Mouse (Mus musculus): Measurements from ENCODE around the gene Harbi1. TPM values are rescaled to one million over a fixed set of nuclear protein-coding genes. Genes with fewer than 3 reads are reported as not detected.
"Not testable (repeated sequence)": the region's sequence is repeated elsewhere in the genome, so short reads cannot be mapped to it uniquely, and the experiment has no call there.

The Harbi1 gene
- polyA plus RNA-seq, 1 experiment = 3.8 TPM

DNA sequence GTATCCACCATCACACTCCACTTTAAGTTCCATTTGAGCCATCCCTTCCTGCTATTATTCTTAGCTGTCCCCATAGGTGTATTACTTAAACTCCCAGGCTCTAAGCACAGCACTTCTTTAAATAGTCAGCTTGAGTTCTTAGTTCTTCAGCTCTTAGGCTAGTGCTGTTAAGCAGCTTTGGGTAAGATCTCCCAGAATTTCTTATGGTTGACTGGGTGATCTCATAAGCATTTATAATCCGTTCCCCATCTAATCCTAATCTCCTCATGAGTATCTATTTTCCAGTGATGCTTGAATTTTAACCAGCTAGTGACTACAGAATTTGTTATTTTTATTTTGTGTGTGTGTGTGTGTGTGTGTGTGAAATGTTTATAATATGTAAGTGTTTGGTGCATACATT is 4.3 kb downstream of the Harbi1 start:
- TF ChIP-seq FOSL1 (IDR thresholded peaks at IDR 0.05; ENCODE audit: insufficient read depth, low read length, poor library complexity, severe bottlenecking) = no peak
- no peak for TF ChIP-seq USF1 (IDR thresholded peaks at IDR 0.05; ENCODE audit: low read depth)
- TF ChIP-seq CEBPB (IDR thresholded peaks at IDR 0.05; ENCODE audit: low read depth) = no peak
- TF ChIP-seq CTCF (IDR thresholded peaks at IDR 0.05; ENCODE audit: control insufficient read depth, insufficient read depth, insufficient read length) = no peak
- TF ChIP-seq MYOD1 (IDR thresholded peaks at IDR 0.05; ENCODE audit: control insufficient read depth, insufficient read length, low read depth) = no peak
- TF ChIP-seq MAX (IDR thresholded peaks at IDR 0.05) = no peak
- TF ChIP-seq MYOG (IDR thresholded peaks at IDR 0.05; ENCODE audit: control insufficient read depth, extremely low read depth, insufficient read length) = no peak
- Histone ChIP-seq H3ac (ENCODE audit: control insufficient read depth, insufficient read length, low read depth) (no peak overlapping the region), H3K4me3 (ENCODE audit: insufficient read depth, poor library complexity, severe bottlenecking) (no peak overlapping the region), H3K27me3 (ENCODE audit: control insufficient read depth, insufficient read depth, insufficient read length) (no peaks in the 10 kb centered on the region), H3K36me3 (ENCODE audit: control insufficient read depth, insufficient read depth) (no peaks in the 10 kb centered on the region), H3K79me3 (ENCODE audit: low read depth) (peaks cover 3% of the 10 kb centered on the region), H3K79me2 (ENCODE audit: control insufficient read depth, insufficient read depth) (peaks cover 10% of the 10 kb centered on the region)

DNA sequence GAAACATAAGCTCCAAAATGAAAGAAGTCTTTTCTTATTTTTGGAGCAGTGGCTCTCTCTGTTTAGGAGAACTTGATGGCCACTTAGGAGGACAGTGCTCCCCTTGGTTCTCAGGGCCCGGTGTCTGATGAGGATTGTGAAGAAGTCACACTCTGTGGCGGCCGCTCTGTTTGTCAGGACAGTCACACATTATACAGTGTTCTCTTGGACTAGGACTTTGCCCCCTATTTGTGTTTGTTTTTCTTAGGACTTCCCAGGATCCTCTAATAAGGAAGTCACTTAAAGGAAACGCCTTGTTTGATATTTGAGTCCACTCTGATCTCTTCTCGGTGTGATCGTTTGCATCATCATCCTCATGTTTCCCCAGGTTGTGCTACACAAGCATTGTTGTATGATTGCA is 7.6 kb downstream of the Harbi1 start:
- Histone ChIP-seq H3K79me3 (ENCODE audit: low read depth) (no peaks in the 10 kb centered on the region), H3K36me3 (ENCODE audit: control insufficient read depth, insufficient read depth) (no peaks in the 10 kb centered on the region)

DNA sequence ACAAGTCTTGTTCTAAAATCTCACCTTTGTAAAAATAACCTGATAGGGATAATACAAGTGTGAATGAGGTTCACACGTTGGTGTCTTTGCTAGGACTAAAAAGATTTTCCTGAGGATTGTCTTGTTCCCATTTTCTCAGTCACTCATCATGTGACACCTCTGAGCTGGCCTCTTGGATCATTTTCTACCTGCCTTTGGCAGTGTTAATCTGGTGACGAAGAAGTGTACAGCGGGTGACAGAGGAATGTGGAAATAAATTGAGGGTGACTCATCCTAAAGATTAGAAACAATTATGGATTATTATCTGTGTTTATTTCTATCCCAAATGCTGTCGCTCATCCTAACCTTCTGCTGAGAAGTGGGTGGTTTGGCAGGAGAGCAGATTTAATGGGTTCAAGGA is 12.7 kb downstream of the Harbi1 start:
- Histone ChIP-seq H3K36me3 (ENCODE audit: control insufficient read depth, insufficient read depth) (no peaks in the 10 kb centered on the region), H3K4me3 (ENCODE audit: insufficient read depth, poor library complexity, severe bottlenecking) (no peak overlapping the region), H3ac (ENCODE audit: control insufficient read depth, insufficient read length, low read depth) (no peak overlapping the region), H3K27me3 (ENCODE audit: control insufficient read depth, insufficient read depth, insufficient read length) (peaks cover 10% of the 10 kb centered on the region), H3K79me3 (ENCODE audit: low read depth) (no peaks in the 10 kb centered on the region), H3K79me2 (ENCODE audit: control insufficient read depth, insufficient read depth) (no peaks in the 10 kb centered on the region)
- TF ChIP-seq CTCF (IDR thresholded peaks at IDR 0.05; ENCODE audit: control insufficient read depth, insufficient read depth, insufficient read length) = no peak
- TF ChIP-seq MYOG (IDR thresholded peaks at IDR 0.05; ENCODE audit: control insufficient read depth, extremely low read depth, insufficient read length) = no peak
- no peak for TF ChIP-seq FOSL1 (IDR thresholded peaks at IDR 0.05; ENCODE audit: insufficient read depth, low read length, poor library complexity, severe bottlenecking)
- TF ChIP-seq MAX (IDR thresholded peaks at IDR 0.05) = no peak
- TF ChIP-seq MYOD1 (IDR thresholded peaks at IDR 0.05; ENCODE audit: control insufficient read depth, insufficient read length, low read depth) = no peak
- TF ChIP-seq USF1 (IDR thresholded peaks at IDR 0.05; ENCODE audit: low read depth) = peak; percentile 35
- no peak for TF ChIP-seq CEBPB (IDR thresholded peaks at IDR 0.05; ENCODE audit: low read depth)

More for the DNA sequence above, 7.6 kb downstream of the Harbi1 start:
- no peak overlapping the region for H3K4me3 ChIP-seq (ENCODE audit: insufficient read depth, poor library complexity, severe bottlenecking)
- no peak for TF ChIP-seq CEBPB (IDR thresholded peaks at IDR 0.05; ENCODE audit: low read depth)
- no peak for TF ChIP-seq MAX (IDR thresholded peaks at IDR 0.05)
- no peak for TF ChIP-seq CTCF (IDR thresholded peaks at IDR 0.05; ENCODE audit: control insufficient read depth, insufficient read depth, insufficient read length)
- TF ChIP-seq MYOD1 (IDR thresholded peaks at IDR 0.05; ENCODE audit: control insufficient read depth, insufficient read length, low read depth) = no peak
- no peak for TF ChIP-seq USF1 (IDR thresholded peaks at IDR 0.05; ENCODE audit: low read depth)
- TF ChIP-seq MYOG (IDR thresholded peaks at IDR 0.05; ENCODE audit: control insufficient read depth, extremely low read depth, insufficient read length) = no peak
- TF ChIP-seq FOSL1 (IDR thresholded peaks at IDR 0.05; ENCODE audit: insufficient read depth, low read length, poor library complexity, severe bottlenecking) = no peak
- no peaks in the 10 kb centered on the region for H3K27me3 ChIP-seq (ENCODE audit: control insufficient read depth, insufficient read depth, insufficient read length)
- no peaks in the 10 kb centered on the region for H3K79me2 ChIP-seq (ENCODE audit: control insufficient read depth, insufficient read depth)
- no peak overlapping the region for H3ac ChIP-seq (ENCODE audit: control insufficient read depth, insufficient read length, low read depth)

DNA sequence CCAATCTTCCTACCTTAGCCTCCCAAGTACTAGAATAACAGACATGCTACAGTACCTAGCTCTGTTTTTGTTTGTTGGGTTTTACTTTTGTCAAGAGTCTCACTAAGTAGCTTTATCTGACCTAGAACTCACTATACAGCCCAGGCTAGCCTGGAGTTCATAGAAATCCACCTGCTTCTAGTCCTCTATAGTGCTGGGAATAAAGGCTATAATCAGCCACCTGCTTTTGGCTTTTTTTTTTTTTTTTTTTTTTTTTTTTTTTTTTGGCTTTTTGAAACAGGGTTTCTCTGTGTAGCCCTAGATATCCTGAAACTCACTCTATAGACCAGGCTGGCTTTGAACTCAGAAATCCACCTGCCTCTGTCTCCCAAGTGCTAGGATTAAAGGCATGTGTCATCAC is 13.3 kb downstream of the Harbi1 start:
- H3K79me3 ChIP-seq (ENCODE audit: low read depth) = no peaks in the 10 kb centered on the region
- no peak overlapping the region for H3ac ChIP-seq (ENCODE audit: control insufficient read depth, insufficient read length, low read depth)
- no peak overlapping the region for H3K4me3 ChIP-seq (ENCODE audit: insufficient read depth, poor library complexity, severe bottlenecking)
- peaks cover 10% of the 10 kb centered on the region for H3K27me3 ChIP-seq (ENCODE audit: control insufficient read depth, insufficient read depth, insufficient read length)
- H3K79me2 ChIP-seq (ENCODE audit: control insufficient read depth, insufficient read depth) = no peaks in the 10 kb centered on the region
- TF ChIP-seq USF1 (IDR thresholded peaks at IDR 0.05; ENCODE audit: low read depth) = no peak
- no peak for TF ChIP-seq MYOG (IDR thresholded peaks at IDR 0.05; ENCODE audit: control insufficient read depth, extremely low read depth, insufficient read length)
- TF ChIP-seq CTCF (IDR thresholded peaks at IDR 0.05; ENCODE audit: control insufficient read depth, insufficient read depth, insufficient read length) = no peak
- TF ChIP-seq CEBPB (IDR thresholded peaks at IDR 0.05; ENCODE audit: low read depth) = no peak
- TF ChIP-seq MYOD1 (IDR thresholded peaks at IDR 0.05; ENCODE audit: control insufficient read depth, insufficient read length, low read depth) = no peak
- no peak for TF ChIP-seq MAX (IDR thresholded peaks at IDR 0.05)
- no peak for TF ChIP-seq FOSL1 (IDR thresholded peaks at IDR 0.05; ENCODE audit: insufficient read depth, low read length, poor library complexity, severe bottlenecking)
- no peaks in the 10 kb centered on the region for H3K36me3 ChIP-seq (ENCODE audit: control insufficient read depth, insufficient read depth)

DNA sequence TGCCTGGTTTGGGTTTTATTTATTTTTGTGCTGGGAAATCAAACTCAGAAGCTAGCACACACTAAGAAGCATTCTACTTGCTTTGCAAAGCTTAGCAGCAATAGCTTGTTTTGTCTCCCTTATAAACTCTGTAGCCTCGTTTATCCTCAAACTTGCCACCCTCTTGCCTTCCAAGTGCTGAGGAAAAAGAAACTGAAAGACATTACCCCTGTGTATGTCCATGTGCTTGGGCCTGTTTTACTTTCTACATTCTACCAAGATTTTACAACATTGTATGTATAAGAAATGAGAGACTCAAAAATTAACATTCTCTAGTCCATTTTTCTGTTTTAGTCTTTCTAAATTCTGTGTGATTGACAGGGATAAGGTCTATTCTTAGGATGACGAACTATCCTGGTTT is 14.1 kb downstream of the Harbi1 start:
- Histone ChIP-seq H3K27me3 (ENCODE audit: control insufficient read depth, insufficient read depth, insufficient read length) (peaks cover 10% of the 10 kb centered on the region), H3K36me3 (ENCODE audit: control insufficient read depth, insufficient read depth) (no peaks in the 10 kb centered on the region), H3K79me3 (ENCODE audit: low read depth) (no peaks in the 10 kb centered on the region), H3ac (ENCODE audit: control insufficient read depth, insufficient read length, low read depth) (no peak overlapping the region), H3K4me3 (ENCODE audit: insufficient read depth, poor library complexity, severe bottlenecking) (no peak overlapping the region), H3K79me2 (ENCODE audit: control insufficient read depth, insufficient read depth) (no peaks in the 10 kb centered on the region)
- TF ChIP-seq USF1 (IDR thresholded peaks at IDR 0.05; ENCODE audit: low read depth) (no peak), CEBPB (IDR thresholded peaks at IDR 0.05; ENCODE audit: low read depth) (no peak), CTCF (IDR thresholded peaks at IDR 0.05; ENCODE audit: control insufficient read depth, insufficient read depth, insufficient read length) (no peak), MYOG (IDR thresholded peaks at IDR 0.05; ENCODE audit: control insufficient read depth, extremely low read depth, insufficient read length) (no peak), MAX (IDR thresholded peaks at IDR 0.05) (no peak), MYOD1 (IDR thresholded peaks at IDR 0.05; ENCODE audit: control insufficient read depth, insufficient read length, low read depth) (no peak), FOSL1 (IDR thresholded peaks at IDR 0.05; ENCODE audit: insufficient read depth, low read length, poor library complexity, severe bottlenecking) (no peak)

DNA sequence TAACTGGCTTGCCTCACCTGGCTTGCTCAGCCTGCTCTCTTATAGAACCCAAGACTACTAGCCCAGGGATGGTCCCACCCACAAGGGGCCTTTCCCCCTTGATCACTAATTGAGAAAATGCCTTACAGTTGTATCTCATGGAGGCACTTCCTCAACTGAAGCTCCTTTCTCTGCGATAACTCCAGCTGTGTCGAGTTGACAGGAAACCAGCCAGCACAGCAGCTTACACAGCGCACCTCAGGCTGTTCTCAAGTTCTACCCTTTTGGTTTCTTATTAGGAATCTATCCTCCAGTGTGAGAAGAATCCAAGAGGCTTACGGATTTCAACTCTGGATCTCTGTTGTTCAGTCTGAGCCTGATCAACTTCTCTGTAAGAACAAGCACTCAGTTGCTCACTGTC is 14.8 kb downstream of the Harbi1 start:
- H3K79me2 ChIP-seq (ENCODE audit: control insufficient read depth, insufficient read depth); H3K36me3 ChIP-seq (ENCODE audit: control insufficient read depth, insufficient read depth); H3K4me3 ChIP-seq (ENCODE audit: insufficient read depth, poor library complexity, severe bottlenecking); H3ac ChIP-seq (ENCODE audit: control insufficient read depth, insufficient read length, low read depth); H3K79me3 ChIP-seq (ENCODE audit: low read depth): not testable (repeated sequence)
- H3K27me3 ChIP-seq (ENCODE audit: control insufficient read depth, insufficient read depth, insufficient read length) = peaks cover 10% of the 10 kb centered on the region
